12 mouse cellular contexts compared by ENCODE assay signal in genomic region chr10:21553683-21554035, GRCm38 (mm10). TPM values are rescaled to one million over a fixed set of nuclear protein-coding genes. Genes with fewer than 3 reads are reported as not detected.
"Had no signal": no experiment of that assay in that cellular context is flagged by ENCODE, and none has a peak within 500 bp of the region (broad histone marks: within the 10 kb centered on the region; RNA-seq: fewer than 3 reads in every experiment).

No protein-coding gene starts in this region.

- H3K27me3 ChIP-seq: midbrain, embryonic 13.5 days had no signal

- H3K4me2 ChIP-seq: lung, embryonic 14.5 days; midbrain, embryonic 13.5 days had no signal

- H3K27ac ChIP-seq: layer of hippocampus, adult 2 months; liver, embryonic 14.5 days; midbrain, embryonic 13.5 days; stomach, postnatal 0 days had no signal

- H3K9ac ChIP-seq: liver, embryonic 14.5 days; lung, embryonic 14.5 days; midbrain, embryonic 13.5 days had no signal

- H3K36me3 ChIP-seq: midbrain, embryonic 13.5 days had no signal

- ATAC-seq: midbrain, embryonic 13.5 days had no signal

- H3K4me1 ChIP-seq: midbrain, embryonic 13.5 days had no signal

- H3K4me3 ChIP-seq: layer of hippocampus, adult 2 months; midbrain, embryonic 13.5 days had no signal

- DNase-seq: kidney, postnatal 10 days; kidney, postnatal 4 days; lung, embryonic 14.5 days; lung, postnatal 10 days; right cerebral cortex, postnatal 14 days had no signal

- H3K9me3 ChIP-seq: midbrain, embryonic 13.5 days had no signal

RNA-seq across cellular contexts. Expression of gene 1700020N01Rik, which starts 39.3 kb away (rescaled TPM):
- polyA plus RNA-seq: liver, adult 2 months; liver, embryonic 14.5 days; lung, embryonic 14.5 days; midbrain, embryonic 13.5 days; midbrain, postnatal 0 days; neural tube, embryonic 14.5 days; stomach, postnatal 0 days had no signal
